Mouse (Mus musculus) hindbrain, embryonic 15.5 days (tissue): ENCODE results near the gene Exosc2. TPM values are rescaled to one million over a fixed set of nuclear protein-coding genes. Genes with fewer than 3 reads are reported as not detected.

ENCODE experiments used
- ATAC-seq: fragments of 200-750 bp; cut with Nextera tagmentation; 2 replicates; pipeline ENCODE4 v1.8.0; 2017; ENCODE audit warnings: low read depth, moderate number of reproducible peaks, moderate TSS enrichment; ENCODE audit not compliant: low FRiP score
- H3K27ac ChIP-seq: fragments of 300-500 bp; sonication (generic); replicated peaks from 2 replicates; pipeline ENCODE4 v1.5.1; 2015; ENCODE audit warnings: mild to moderate bottlenecking, inconsistent platforms
- H3K27me3 ChIP-seq: fragments of 300-500 bp; sonication (generic); 2 replicates; pipeline ENCODE4 v1.6.1; 2015; ENCODE audit warnings: control low read depth, inconsistent platforms
- H3K36me3 ChIP-seq: fragments of 300-500 bp; sonication (generic); 2 replicates; pipeline ENCODE4 v1.6.1; 2015; ENCODE audit warnings: control low read depth, inconsistent platforms
- H3K4me1 ChIP-seq: fragments of 300-500 bp; sonication (generic); replicated peaks from 2 replicates; pipeline ENCODE4 v1.6.1; 2015; ENCODE audit warnings: control low read depth, inconsistent platforms
- H3K4me2 ChIP-seq: fragments of 300-500 bp; sonication (generic); 2 replicates; pipeline ENCODE4 v1.6.1; 2015; ENCODE audit warnings: moderate library complexity, mild to moderate bottlenecking, inconsistent platforms
- H3K4me3 ChIP-seq: fragments of 300-500 bp; sonication (generic); 2 replicates; pipeline ENCODE4 v1.5.1; 2015; ENCODE audit warnings: mild to moderate bottlenecking, inconsistent platforms
- H3K9ac ChIP-seq: fragments of 300-500 bp; sonication (generic); 2 replicates; pipeline ENCODE4 v1.6.1; 2015; ENCODE audit warnings: inconsistent platforms
- H3K9me3 ChIP-seq: fragments of 300-500 bp; sonication (generic); 2 replicates; pipeline ENCODE4 v1.6.1; 2016; ENCODE audit warnings: control low read depth, inconsistent platforms
- WGBS: fragments of 180-500 bp; shearing (Covaris S2); methylation state at CpG from one replicate; pipeline ENCODE4 v1.1.7; 2015; 5-methylcytosine and 5-hydroxymethylcytosine counted together
- polyA plus RNA-seq: library from polyadenylated mRNA; unstranded; fragments of >200 nt; fragmentation: Nextera tagmentation; extraction: Ambion mirVana; gene quantifications from 2 replicates; pipeline ENCODE4 v1.2.1, GENCODE M21; 2015

Gene Exosc2
- polyA plus RNA-seq, 1 experiment from 2014 or later, result 42.0 TPM

DNA sequence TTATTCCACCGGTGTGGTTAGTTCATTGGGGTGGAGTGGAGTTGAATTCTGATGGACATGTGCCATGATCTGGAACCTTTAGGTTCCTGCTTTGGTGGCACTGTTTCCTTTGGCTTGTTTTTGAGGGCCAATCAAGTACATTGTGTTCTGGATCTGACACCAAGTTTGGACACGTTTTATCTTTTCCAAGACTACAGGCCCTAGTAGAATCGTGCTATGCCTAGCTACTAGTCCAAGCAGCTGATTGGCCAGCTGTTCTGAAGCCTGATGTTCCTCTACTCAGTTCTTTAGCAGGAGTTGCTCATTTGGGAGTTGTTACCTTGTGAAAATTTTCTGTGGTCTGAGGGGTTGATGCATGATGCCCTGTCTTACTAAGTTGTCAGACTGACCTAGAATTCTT is 43.3 kb downstream of the Exosc2 start:
- WGBS, result 89% methylated on average over 3 of the region's 3 CpGs
- no peak for ATAC-seq

GRCm38 (mm10) chr2:31714780-31715179 is 44.3 kb downstream of the Exosc2 start:
- H3K4me3 ChIP-seq, result no peak overlapping the region
- 95% methylated on average over 4 of the region's 4 CpGs for WGBS
- H3K27me3 ChIP-seq, result no peaks in the 10 kb centered on the region
- H3K9me3 ChIP-seq, result no peaks in the 10 kb centered on the region
- H3K36me3 ChIP-seq, result no peaks in the 10 kb centered on the region
- H3K4me2 ChIP-seq, result no peak overlapping the region
- no peak overlapping the region for H3K9ac ChIP-seq
- ATAC-seq, result no peak
- no peak overlapping the region for H3K27ac ChIP-seq
- H3K4me1 ChIP-seq, result no peaks in the 10 kb centered on the region

More for the DNA sequence above, 43.3 kb downstream of the Exosc2 start:
- Histone ChIP-seq H3K36me3 (no peaks in the 10 kb centered on the region), H3K27ac (no peak overlapping the region), H3K27me3 (no peaks in the 10 kb centered on the region), H3K9me3 (no peaks in the 10 kb centered on the region), H3K4me1 (no peaks in the 10 kb centered on the region), H3K4me2 (no peak overlapping the region), H3K9ac (no peak overlapping the region), H3K4me3 (no peak overlapping the region)

DNA sequence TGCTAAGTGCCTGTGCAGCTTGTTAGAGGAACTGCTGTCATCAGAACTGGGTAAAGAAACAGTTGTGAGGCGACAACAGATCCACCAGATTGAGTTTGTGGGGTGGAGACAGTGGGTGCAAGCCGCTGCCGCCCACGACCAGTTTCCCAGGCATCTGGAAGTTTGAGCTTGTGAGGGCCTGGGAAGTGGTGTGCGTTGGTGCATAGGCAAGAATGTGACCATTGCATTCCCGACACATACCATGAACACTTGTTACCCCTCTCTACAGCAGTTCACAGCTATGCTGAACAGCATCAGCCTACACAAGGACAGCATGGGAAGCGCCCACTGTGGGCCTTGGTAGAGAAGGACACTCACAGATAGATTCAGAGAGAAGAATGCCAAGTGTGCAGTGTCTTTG is 45.5 kb downstream of the Exosc2 start:
- no peak for ATAC-seq
- Histone ChIP-seq H3K9ac (no peak overlapping the region), H3K4me1 (no peaks in the 10 kb centered on the region), H3K36me3 (no peaks in the 10 kb centered on the region), H3K4me3 (no peak overlapping the region), H3K27ac (no peak overlapping the region), H3K4me2 (no peak overlapping the region), H3K9me3 (no peaks in the 10 kb centered on the region), H3K27me3 (no peaks in the 10 kb centered on the region)
- 89% methylated on average over 7 of the region's 7 CpGs for WGBS

GRCm38 (mm10) chr2:31719202-31719880 is 48.8 kb downstream of the Exosc2 start:
- Histone ChIP-seq H3K4me2 (no peak overlapping the region), H3K36me3 (no peaks in the 10 kb centered on the region), H3K4me3 (no peak overlapping the region), H3K9ac (no peak overlapping the region), H3K9me3 (no peaks in the 10 kb centered on the region), H3K27ac (no peak overlapping the region), H3K4me1 (no peaks in the 10 kb centered on the region), H3K27me3 (no peaks in the 10 kb centered on the region)
- ATAC-seq, result no peak
- WGBS, result 88% methylated on average over 6 of the region's 6 CpGs

DNA sequence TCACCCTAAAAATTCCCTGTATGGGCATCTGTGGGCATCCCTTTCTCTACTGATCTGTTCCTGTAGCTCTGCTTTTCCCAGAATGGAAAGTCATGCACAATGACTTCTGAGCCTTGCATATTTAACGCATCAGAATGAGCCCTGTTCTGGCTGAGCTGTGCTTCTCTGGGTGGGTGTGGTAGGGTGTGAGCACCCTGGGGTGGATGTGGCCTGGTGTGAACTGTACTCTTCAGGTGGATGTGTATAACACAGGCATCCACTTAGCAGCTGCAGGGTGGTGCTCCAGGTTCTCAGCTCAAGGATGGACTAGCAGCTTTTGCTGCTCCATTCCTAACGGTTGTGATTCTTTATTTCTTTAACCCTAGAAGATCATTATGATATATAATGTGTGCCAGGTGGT is 49.4 kb downstream of the Exosc2 start:
- Histone ChIP-seq H3K27ac (no peak overlapping the region), H3K4me3 (no peak overlapping the region), H3K4me1 (no peaks in the 10 kb centered on the region), H3K4me2 (no peak overlapping the region), H3K36me3 (no peaks in the 10 kb centered on the region), H3K27me3 (no peaks in the 10 kb centered on the region), H3K9ac (no peak overlapping the region), H3K9me3 (no peaks in the 10 kb centered on the region)
- no peak for ATAC-seq
- 81% methylated on average over 2 of the region's 2 CpGs for WGBS

- WGBS, result 64% methylated on average over 4 of the region's 4 CpGs
- H3K4me2 ChIP-seq, result no peak overlapping the region
- H3K4me1 ChIP-seq, result no peaks in the 10 kb centered on the region
- H3K27ac ChIP-seq, result no peak overlapping the region
- H3K27me3 ChIP-seq, result no peaks in the 10 kb centered on the region
- H3K9me3 ChIP-seq, result no peaks in the 10 kb centered on the region
- no peak overlapping the region for H3K4me3 ChIP-seq
- H3K9ac ChIP-seq, result no peak overlapping the region
- no peaks in the 10 kb centered on the region for H3K36me3 ChIP-seq
- ATAC-seq, result no peak
Measured at GRCm38 (mm10) chr2:31720783-31721182, 50.3 kb downstream of the Exosc2 start.

DNA sequence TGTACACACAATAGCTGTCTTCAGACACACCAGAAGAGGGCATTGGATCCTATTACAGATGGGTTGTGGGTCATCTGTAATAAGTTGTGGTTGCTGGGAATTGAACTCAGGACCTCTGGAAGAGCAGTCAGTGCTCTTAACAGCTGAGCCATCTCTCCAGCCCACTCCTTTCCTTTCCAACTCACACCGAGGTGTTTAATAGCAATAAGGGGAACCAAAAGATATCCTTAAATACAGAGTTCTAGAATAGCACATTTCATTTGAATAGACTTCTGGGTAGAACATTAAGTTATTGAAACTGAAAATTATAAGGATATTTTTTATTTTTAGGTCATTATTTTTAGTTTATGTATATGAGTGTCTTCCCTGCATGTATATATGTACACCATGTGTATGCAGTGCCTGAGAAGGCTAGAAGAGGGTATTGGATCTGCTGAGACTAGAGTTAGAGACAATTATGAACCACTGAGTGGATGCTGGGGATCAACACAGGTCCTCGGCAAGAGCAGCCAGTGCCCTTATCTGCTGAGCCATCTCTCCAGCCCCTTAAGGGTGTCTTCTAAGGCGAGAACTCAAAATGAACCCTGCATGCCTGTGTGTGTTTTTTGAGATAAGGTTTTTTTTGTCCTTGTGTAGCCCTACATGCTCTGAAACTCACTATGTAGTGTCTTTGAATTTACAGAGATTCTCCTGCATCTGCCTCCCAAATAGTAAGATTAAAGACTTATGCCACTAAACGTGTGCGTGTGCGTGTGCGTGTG is 54.4 kb downstream of the Exosc2 start:
- WGBS, result 98% methylated on average over 7 of the region's 7 CpGs
- Histone ChIP-seq H3K27me3 (no peaks in the 10 kb centered on the region), H3K36me3 (no peaks in the 10 kb centered on the region), H3K4me3 (no peak overlapping the region), H3K4me2 (no peak overlapping the region), H3K27ac (no peak overlapping the region), H3K4me1 (peaks cover 6% of the 10 kb centered on the region; the same call in 1 of the 2 replicates), H3K9me3 (no peaks in the 10 kb centered on the region), H3K9ac (no peak overlapping the region)
- no peak for ATAC-seq

DNA sequence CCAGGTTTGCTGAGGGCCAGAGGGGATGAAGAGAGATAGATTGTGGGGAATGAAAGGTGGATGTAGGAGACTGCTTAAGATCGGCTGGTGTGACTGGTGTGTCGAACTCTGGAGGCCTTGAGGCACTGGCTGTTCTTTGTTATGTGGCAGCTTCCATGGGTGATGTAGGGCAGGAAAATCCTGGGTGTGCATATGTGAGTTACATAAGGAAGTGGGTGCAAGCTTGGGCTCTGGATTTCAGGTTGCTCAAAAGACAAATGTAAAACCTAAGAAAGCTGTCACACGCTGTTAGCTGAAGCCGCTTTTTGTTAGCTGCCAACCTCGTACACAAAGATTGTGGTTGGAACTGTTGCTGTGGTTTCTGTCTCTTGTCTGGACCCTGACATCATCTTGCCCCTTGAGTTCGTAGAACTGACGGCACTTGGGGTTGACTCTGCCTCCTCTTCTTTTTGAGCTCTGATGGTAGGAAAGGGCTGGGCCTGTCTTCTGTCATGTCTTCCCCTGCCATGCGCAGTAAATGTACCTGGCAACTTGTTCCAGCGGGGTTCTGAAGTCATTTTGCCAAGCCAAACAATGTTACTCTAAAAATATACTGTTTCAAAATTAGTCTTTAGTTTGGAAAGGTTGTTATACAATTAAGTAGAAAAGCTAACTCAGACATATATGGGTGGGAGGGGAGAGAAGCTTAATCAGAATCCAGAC is 57.2 kb downstream of the Exosc2 start:
- WGBS, result 88% methylated on average over 9 of the region's 9 CpGs
- no peak for ATAC-seq
- no peak overlapping the region for H3K4me2 ChIP-seq
- no peaks in the 10 kb centered on the region for H3K36me3 ChIP-seq
- H3K4me3 ChIP-seq, result no peak overlapping the region
- no peak overlapping the region for H3K9ac ChIP-seq
- peaks cover 6% of the 10 kb centered on the region; the same call in 1 of the 2 replicates for H3K4me1 ChIP-seq
- H3K27ac ChIP-seq, result no peak overlapping the region
- H3K27me3 ChIP-seq, result no peaks in the 10 kb centered on the region
- H3K9me3 ChIP-seq, result no peaks in the 10 kb centered on the region

DNA sequence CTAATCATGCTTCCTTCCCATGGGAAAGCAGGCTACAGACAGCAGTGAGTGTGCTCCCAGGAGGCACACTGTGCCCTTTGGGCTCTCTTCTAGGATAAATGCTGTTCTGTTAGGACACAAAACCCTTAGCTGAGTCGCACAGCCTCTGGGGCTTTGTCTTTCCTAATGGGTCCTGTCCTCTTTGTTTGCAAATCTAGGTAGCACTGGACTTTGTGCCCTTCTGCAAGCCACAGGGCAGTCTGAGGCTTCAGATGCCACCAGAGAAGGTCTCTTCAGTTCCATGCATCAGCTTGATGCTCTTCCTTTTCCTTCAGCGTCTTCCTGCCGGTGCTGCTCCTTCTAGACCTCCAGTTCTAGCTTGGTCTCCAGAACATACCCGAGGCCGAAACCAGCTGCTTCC is 60.1 kb downstream of the Exosc2 start:
- Histone ChIP-seq H3K4me2 (no peak overlapping the region), H3K4me3 (no peak overlapping the region), H3K9me3 (no peaks in the 10 kb centered on the region), H3K27me3 (no peaks in the 10 kb centered on the region), H3K36me3 (no peaks in the 10 kb centered on the region), H3K9ac (no peak overlapping the region), H3K27ac (no peak overlapping the region), H3K4me1 (peaks cover 6% of the 10 kb centered on the region; the same call in 1 of the 2 replicates)
- ATAC-seq, result no peak
- WGBS, result 96% methylated on average over 5 of the region's 5 CpGs

Other genes starting within 250 kb of the Exosc2 start
- 9.8 and 10.3 TPM in 2 replicates for gene Ass1, start 200.5 kb upstream of the Exosc2 start, polyA plus RNA-seq
- gene Fubp3, start 98.1 kb upstream of the Exosc2 start, polyA plus RNA-seq, result 47.9 and 48.5 TPM in 2 replicates
- gene Prdm12, start 30.7 kb upstream of the Exosc2 start, polyA plus RNA-seq, result 1.7 and 3.1 TPM in 2 replicates
- gene Abl1, start 17.7 kb downstream of the Exosc2 start, polyA plus RNA-seq, result 17.6 and 18.1 TPM in 2 replicates
- gene Qrfp, start 139.9 kb downstream of the Exosc2 start, polyA plus RNA-seq, result 0.12 TPM in 1 of 2 replicates, not detected in the other
- gene Fibcd1, start 175.3 kb downstream of the Exosc2 start, polyA plus RNA-seq, result 7.7 and 8.1 TPM in 2 replicates
- gene Lamc3, start 216.6 kb downstream of the Exosc2 start, polyA plus RNA-seq, result 4.9 and 5.4 TPM in 2 replicates